7 mouse cellular contexts compared by ENCODE assay signal in genomic region chr7:4723508-4723907, GRCm38 (mm10). TPM values are rescaled to one million over a fixed set of nuclear protein-coding genes. Genes with fewer than 3 reads are reported as not detected.
DNase-seq lines count a peak whose midpoint lies in the region; ATAC-seq and TF ChIP-seq lines count a peak whose summit lies in the region.

No protein-coding gene starts in this region.

- no peak for ATAC-seq in embryonic facial prominence, embryonic 12.5 days (ENCODE audit: insufficient number of reproducible peaks, insufficient read depth, low FRiP score, low TSS enrichment)
- peak; percentile 63; the same call in 1 of the 2 replicates for ATAC-seq in hindbrain, postnatal 0 days
- 0 out of 2 replicates have a peak, but pooled peaks have one; percentile 32 for ATAC-seq in liver, embryonic 13.5 days (ENCODE audit: low read depth)
- ATAC-seq in monocyte, adult 5-6 weeks (replicated peaks; ENCODE audit: insufficient number of reproducible peaks, low FRiP score, low TSS enrichment, poor library complexity, severe bottlenecking), result peak; percentile 62

- H3K27ac ChIP-seq in testis, adult 2 months (ENCODE audit: control insufficient read depth, insufficient read depth, low read depth, low read length), result no peak overlapping the region
- no peak overlapping the region for H3K27ac ChIP-seq in embryonic facial prominence, embryonic 12.5 days
- no peak overlapping the region for H3K27ac ChIP-seq in hindbrain, postnatal 0 days
- H3K27ac ChIP-seq in liver, embryonic 13.5 days, result no peak overlapping the region

- no peaks in the 10 kb centered on the region for H3K9me3 ChIP-seq in embryonic facial prominence, embryonic 12.5 days
- no peaks in the 10 kb centered on the region for H3K9me3 ChIP-seq in hindbrain, postnatal 0 days (ENCODE audit: low read length)
- H3K9me3 ChIP-seq in liver, embryonic 13.5 days (replicated peaks), result no peaks in the 10 kb centered on the region

- peak overlapping the region; percentile 63 for H3K4me3 ChIP-seq in testis, adult 2 months (ENCODE audit: control insufficient read depth, low read depth, low read length)
- peak overlapping the region; percentile 25 for H3K4me3 ChIP-seq in embryonic facial prominence, embryonic 12.5 days
- peak overlapping the region; percentile 25 for H3K4me3 ChIP-seq in hindbrain, postnatal 0 days (ENCODE audit: low read length)
- peak overlapping the region; percentile 16 for H3K4me3 ChIP-seq in liver, embryonic 13.5 days (replicated peaks)

- no peaks in the 10 kb centered on the region for H3K36me3 ChIP-seq in testis, adult 2 months (ENCODE audit: control insufficient read depth, insufficient read depth, low read length)
- no peaks in the 10 kb centered on the region for H3K36me3 ChIP-seq in embryonic facial prominence, embryonic 12.5 days
- no peaks in the 10 kb centered on the region for H3K36me3 ChIP-seq in hindbrain, postnatal 0 days (ENCODE audit: insufficient read depth, low read length)
- no peaks in the 10 kb centered on the region for H3K36me3 ChIP-seq in liver, embryonic 13.5 days

- 36% methylated on average over 12 of the region's 12 CpGs for WGBS in embryonic facial prominence, embryonic 12.5 days
- WGBS in hindbrain, postnatal 0 days, result 35% methylated on average over 12 of the region's 12 CpGs
- WGBS in liver, embryonic 13.5 days (ENCODE audit: insufficient replicate concordance), result 26% methylated on average over 12 of the region's 12 CpGs

- peaks cover 5% of the 10 kb centered on the region for H3K4me1 ChIP-seq in testis, adult 2 months (ENCODE audit: control insufficient read depth, insufficient read depth, low read length)
- no peaks in the 10 kb centered on the region for H3K4me1 ChIP-seq in embryonic facial prominence, embryonic 12.5 days
- H3K4me1 ChIP-seq in hindbrain, postnatal 0 days (ENCODE audit: insufficient read depth, low read length), result no peaks in the 10 kb centered on the region
- peaks cover 11% of the 10 kb centered on the region for H3K4me1 ChIP-seq in liver, embryonic 13.5 days (replicated peaks)

- TF ChIP-seq CTCF in testis, adult 2 months (IDR thresholded peaks at IDR 0.05; ENCODE audit: control insufficient read depth, insufficient read depth, insufficient replicate concordance, low read depth, low read length), result no peak
- TF ChIP-seq CTCF in hindbrain, postnatal 0 days (IDR thresholded peaks at IDR 0.05; ENCODE audit: low read depth), result no peak

- TF ChIP-seq POLR2A in testis, adult 2 months (IDR thresholded peaks at IDR 0.05; ENCODE audit: control insufficient read depth, low read depth, low read length), result no peak

- H3K9ac ChIP-seq in embryonic facial prominence, embryonic 12.5 days, result no peak overlapping the region; the same call in 1 of the 2 replicates
- H3K9ac ChIP-seq in hindbrain, postnatal 0 days (replicated peaks; ENCODE audit: low read length), result no peak overlapping the region
- H3K9ac ChIP-seq in liver, embryonic 13.5 days, result no peak overlapping the region

- no peaks in the 10 kb centered on the region for H3K27me3 ChIP-seq in testis, adult 2 months (ENCODE audit: control insufficient read depth, insufficient read depth, low read length)
- no peaks in the 10 kb centered on the region for H3K27me3 ChIP-seq in embryonic facial prominence, embryonic 12.5 days
- H3K27me3 ChIP-seq in hindbrain, postnatal 0 days (ENCODE audit: insufficient read depth, low read length), result no peaks in the 10 kb centered on the region
- no peaks in the 10 kb centered on the region for H3K27me3 ChIP-seq in liver, embryonic 13.5 days

- DNase-seq in testis, postnatal 14 days (ENCODE audit: low spot score), result no peak
- peak; percentile 53 for DNase-seq in hindbrain, postnatal 0 days (ENCODE audit: low spot score)
- no peak for DNase-seq in liver, embryonic 13.5 days
- no peak for DNase-seq in ovary, adult 18-20 months (ENCODE audit: low spot score)

- H3K4me2 ChIP-seq in embryonic facial prominence, embryonic 12.5 days (replicated peaks), result peak overlapping the region; percentile 41
- H3K4me2 ChIP-seq in hindbrain, postnatal 0 days (ENCODE audit: low read depth, low read length), result peak overlapping the region; percentile 50
- peak overlapping the region; percentile 41 for H3K4me2 ChIP-seq in liver, embryonic 13.5 days

RNA-seq across cellular contexts. Expression of gene Tmem150b, which starts 1.5 kb away (rescaled TPM):
- polyA plus RNA-seq in testis, adult 2 months (2012; rRNA removed), result 0.12 and 0.14 TPM in 2 replicates
- 0.33 TPM in 1 of 2 replicates, not detected in the other for polyA plus RNA-seq in embryonic facial prominence, embryonic 12.5 days (2016; fragmentation: Nextera tagmentation; extraction: Ambion mirVana)
- total RNA-seq in hindbrain, postnatal 0 days (2014; rRNA removed), result not detected in 2 replicates
- 0.13 TPM in 2 replicates for polyA plus RNA-seq in hindbrain, postnatal 0 days (2015; fragmentation: Nextera tagmentation; extraction: Ambion mirVana)
- polyA plus RNA-seq in liver, embryonic 13.5 days (2015; fragmentation: Nextera tagmentation; extraction: Ambion mirVana), result 0.09 and 0.15 TPM in 2 replicates
- total RNA-seq in monocyte, adult 5-6 weeks (2017), result 5.6 to 6.8 TPM (median 6.4 TPM) in 3 replicates

RNA-seq across cellular contexts. Expression of gene Kmt5c, which starts 16.4 kb away (rescaled TPM):
- 35.7 and 37.0 TPM in 2 replicates for polyA plus RNA-seq in testis, adult 2 months (2012; rRNA removed)
- polyA plus RNA-seq in embryonic facial prominence, embryonic 12.5 days (2016; fragmentation: Nextera tagmentation; extraction: Ambion mirVana), result 71.1 and 77.3 TPM in 2 replicates
- 29.3 and 39.5 TPM in 2 replicates for total RNA-seq in hindbrain, postnatal 0 days (2014; rRNA removed)
- polyA plus RNA-seq in hindbrain, postnatal 0 days (2015; fragmentation: Nextera tagmentation; extraction: Ambion mirVana), result 30.7 and 36.5 TPM in 2 replicates
- 61.6 and 63.9 TPM in 2 replicates for polyA plus RNA-seq in liver, embryonic 13.5 days (2015; fragmentation: Nextera tagmentation; extraction: Ambion mirVana)
- 25.1 to 60.4 TPM (median 38.0 TPM) in 3 replicates for total RNA-seq in monocyte, adult 5-6 weeks (2017)

RNA-seq across cellular contexts. Expression of gene Cox6b2, which starts 29.4 kb away (rescaled TPM):
- 1,707 and 1,788 TPM in 2 replicates for polyA plus RNA-seq in testis, adult 2 months (2012; rRNA removed)
- 66.1 and 67.8 TPM in 2 replicates for polyA plus RNA-seq in embryonic facial prominence, embryonic 12.5 days (2016; fragmentation: Nextera tagmentation; extraction: Ambion mirVana)
- 10.6 and 37.2 TPM in 2 replicates for total RNA-seq in hindbrain, postnatal 0 days (2014; rRNA removed)
- polyA plus RNA-seq in hindbrain, postnatal 0 days (2015; fragmentation: Nextera tagmentation; extraction: Ambion mirVana), result 47.0 and 50.1 TPM in 2 replicates
- polyA plus RNA-seq in liver, embryonic 13.5 days (2015; fragmentation: Nextera tagmentation; extraction: Ambion mirVana), result 98.6 and 105 TPM in 2 replicates
- 4.7 TPM in 1 of 3 replicates, not detected in the others for total RNA-seq in monocyte, adult 5-6 weeks (2017)

RNA-seq across cellular contexts. Expression of gene Brsk1, which starts 33.1 kb away (rescaled TPM):
- 53.3 and 60.3 TPM in 2 replicates for polyA plus RNA-seq in testis, adult 2 months (2012; rRNA removed)
- polyA plus RNA-seq in embryonic facial prominence, embryonic 12.5 days (2016; fragmentation: Nextera tagmentation; extraction: Ambion mirVana), result 2.8 and 3.6 TPM in 2 replicates
- total RNA-seq in hindbrain, postnatal 0 days (2014; rRNA removed), result 195 and 217 TPM in 2 replicates
- 6.7 and 7.1 TPM in 2 replicates for polyA plus RNA-seq in hindbrain, postnatal 0 days (2015; fragmentation: Nextera tagmentation; extraction: Ambion mirVana)
- 0.08 and 0.10 TPM in 2 replicates for polyA plus RNA-seq in liver, embryonic 13.5 days (2015; fragmentation: Nextera tagmentation; extraction: Ambion mirVana)
- total RNA-seq in monocyte, adult 5-6 weeks (2017), result not detected in 3 replicates

RNA-seq across cellular contexts. Expression of gene Hspbp1, which starts 38.6 kb away (rescaled TPM):
- 64.3 and 65.6 TPM in 2 replicates for polyA plus RNA-seq in testis, adult 2 months (2012; rRNA removed)
- 103 and 107 TPM in 2 replicates for polyA plus RNA-seq in embryonic facial prominence, embryonic 12.5 days (2016; fragmentation: Nextera tagmentation; extraction: Ambion mirVana)
- total RNA-seq in hindbrain, postnatal 0 days (2014; rRNA removed), result 259 and 288 TPM in 2 replicates
- 172 and 174 TPM in 2 replicates for polyA plus RNA-seq in hindbrain, postnatal 0 days (2015; fragmentation: Nextera tagmentation; extraction: Ambion mirVana)
- polyA plus RNA-seq in liver, embryonic 13.5 days (2015; fragmentation: Nextera tagmentation; extraction: Ambion mirVana), result 77.8 and 83.4 TPM in 2 replicates
- total RNA-seq in monocyte, adult 5-6 weeks (2017), result 12.9 to 47.3 TPM (median 16.6 TPM) in 3 replicates

Comparison
In these comparisons a context has a peak if more than half of its experiments do, and no peak if none do; other contexts are left out.
1. RNA of gene Cox6b2, which starts 29.4 kb away (polyA plus RNA-seq): 1,707 to 1,788 TPM in testis, adult 2 months; 98.6 to 105 TPM in liver, embryonic 13.5 days, 66.1 to 67.8 TPM in embryonic facial prominence, embryonic 12.5 days and 47.0 to 50.1 TPM in hindbrain, postnatal 0 days; every median in the first group is over 10 times any median in the second.
2. Peak in every context shown above with its lines, with median percentiles within 50 percentile points of each other: H3K4me3 ChIP-seq and H3K4me2 ChIP-seq.